ENCODE assay signal across 23 mouse cellular contexts in genomic region chr2:55534946-55535345, GRCm38 (mm10).
DNase-seq lines count a peak whose midpoint lies in the region; ATAC-seq and TF ChIP-seq lines count a peak whose summit lies in the region.
"Had no signal": no experiment of that assay in that cellular context is flagged by ENCODE, and none has a peak within 500 bp of the region (broad histone marks: within the 10 kb centered on the region; RNA-seq: fewer than 3 reads in every experiment).

No protein-coding gene starts in this region.

- H3K9me3 ChIP-seq in embryonic facial prominence, embryonic 14.5 days (ENCODE audit: control insufficient read depth, low read length): no peaks in the 10 kb centered on the region
- no peaks in the 10 kb centered on the region for H3K9me3 ChIP-seq in embryonic facial prominence, embryonic 10.5 days
- H3K9me3 ChIP-seq in hindbrain, postnatal 0 days (ENCODE audit: low read length): no peaks in the 10 kb centered on the region
- H3K9me3 ChIP-seq in hindbrain, embryonic 13.5 days: no peaks in the 10 kb centered on the region
- H3K9me3 ChIP-seq in midbrain, embryonic 15.5 days: no peaks in the 10 kb centered on the region
- H3K9me3 ChIP-seq in midbrain, embryonic 11.5 days (ENCODE audit: control insufficient read depth, low read length): no peaks in the 10 kb centered on the region
- no peaks in the 10 kb centered on the region for H3K9me3 ChIP-seq in midbrain, postnatal 0 days (ENCODE audit: low read length)
- H3K9me3 ChIP-seq: embryonic facial prominence, embryonic 15.5 days; G1E; heart, embryonic 13.5 days; hindbrain, embryonic 12.5 days had no signal

- no peak overlapping the region for H3K27ac ChIP-seq in embryonic facial prominence, embryonic 14.5 days (replicated peaks; ENCODE audit: low read depth, low read length)
- H3K27ac ChIP-seq in embryonic facial prominence, embryonic 10.5 days (replicated peaks): no peak overlapping the region
- H3K27ac ChIP-seq in hindbrain, postnatal 0 days: no peak overlapping the region
- no peak overlapping the region for H3K27ac ChIP-seq in hindbrain, embryonic 13.5 days
- H3K27ac ChIP-seq in midbrain, embryonic 15.5 days: no peak overlapping the region
- H3K27ac ChIP-seq in midbrain, embryonic 11.5 days (ENCODE audit: low read depth, low read length): no peak overlapping the region
- no peak overlapping the region for H3K27ac ChIP-seq in midbrain, postnatal 0 days (ENCODE audit: low read depth, low read length)
- H3K27ac ChIP-seq: embryonic facial prominence, embryonic 15.5 days; heart, embryonic 13.5 days; hindbrain, embryonic 12.5 days had no signal

- no peak for ATAC-seq in embryonic facial prominence, embryonic 14.5 days (ENCODE audit: low read depth)
- no peak for ATAC-seq in hindbrain, postnatal 0 days
- ATAC-seq in hindbrain, embryonic 13.5 days (ENCODE audit: low FRiP score): no peak
- peak; percentile 48; the same call in 1 of the 2 replicates for ATAC-seq in midbrain, embryonic 15.5 days (replicated peaks)
- no peak for ATAC-seq in midbrain, embryonic 11.5 days (ENCODE audit: low FRiP score)
- peak; percentile 54; the same call in 1 of the 2 replicates for ATAC-seq in midbrain, postnatal 0 days (ENCODE audit: low FRiP score)
- ATAC-seq: CD4-positive, CD25-positive, alpha-beta regulatory T cell, adult 4 months had no signal

- peak; percentile 4 for DNase-seq in embryonic facial prominence, embryonic 14.5 days (ENCODE audit: low spot score)
- no peak for DNase-seq in embryonic facial prominence, embryonic 10.5 days (ENCODE audit: low spot score)
- peak; percentile 5 for DNase-seq in hindbrain, postnatal 0 days (ENCODE audit: low spot score)
- DNase-seq in midbrain, embryonic 11.5 days (ENCODE audit: low spot score, missing footprints): no peak
- DNase-seq in midbrain, postnatal 0 days (ENCODE audit: low spot score): no peak
- no peak for DNase-seq in embryo, embryonic 11 days
- DNase-seq: adrenal gland, adult 8-10 months; adrenal gland, postnatal 36 days; B cell, adult 2 months; cerebellum, adult 11-12 months; cerebellum, adult 9-10 months; cerebellum, postnatal 25 days; gastrocnemius, postnatal 36 days; heart, adult 11 months; heart, postnatal 36 days had no signal

- WGBS in embryonic facial prominence, embryonic 14.5 days: 61% methylated on average over 2 of the region's 2 CpGs
- WGBS in embryonic facial prominence, embryonic 10.5 days: 85% methylated on average over 2 of the region's 2 CpGs
- WGBS in hindbrain, postnatal 0 days: 74% methylated on average over 2 of the region's 2 CpGs
- WGBS in hindbrain, embryonic 13.5 days: 78% methylated on average over 2 of the region's 2 CpGs
- 61% methylated on average over 2 of the region's 2 CpGs for WGBS in midbrain, embryonic 15.5 days
- 98% methylated on average over 2 of the region's 2 CpGs for WGBS in midbrain, embryonic 11.5 days
- WGBS in midbrain, postnatal 0 days: 49% methylated on average over 2 of the region's 2 CpGs

- no peaks in the 10 kb centered on the region for H3K36me3 ChIP-seq in embryonic facial prominence, embryonic 14.5 days (ENCODE audit: control insufficient read depth, insufficient read depth, low read length)
- H3K36me3 ChIP-seq in embryonic facial prominence, embryonic 10.5 days (replicated peaks): no peaks in the 10 kb centered on the region
- no peaks in the 10 kb centered on the region for H3K36me3 ChIP-seq in hindbrain, postnatal 0 days (ENCODE audit: insufficient read depth, low read length)
- no peaks in the 10 kb centered on the region for H3K36me3 ChIP-seq in hindbrain, embryonic 13.5 days
- no peaks in the 10 kb centered on the region for H3K36me3 ChIP-seq in midbrain, embryonic 15.5 days (replicated peaks)
- H3K36me3 ChIP-seq in midbrain, embryonic 11.5 days (ENCODE audit: control insufficient read depth, insufficient read depth, low read length): no peaks in the 10 kb centered on the region
- H3K36me3 ChIP-seq in midbrain, postnatal 0 days (ENCODE audit: insufficient read depth, low read length): no peaks in the 10 kb centered on the region
- H3K36me3 ChIP-seq: embryonic facial prominence, embryonic 15.5 days; G1E; heart, embryonic 13.5 days; hindbrain, embryonic 12.5 days had no signal

- TF ChIP-seq CTCF in hindbrain, postnatal 0 days (IDR thresholded peaks at IDR 0.05; ENCODE audit: low read depth): no peak
- TF ChIP-seq CTCF in midbrain, postnatal 0 days (IDR thresholded peaks at IDR 0.05): no peak

- no peak overlapping the region for H3K9ac ChIP-seq in embryonic facial prominence, embryonic 14.5 days (ENCODE audit: low read depth, low read length)
- no peak overlapping the region for H3K9ac ChIP-seq in hindbrain, postnatal 0 days (replicated peaks; ENCODE audit: low read length)
- H3K9ac ChIP-seq in hindbrain, embryonic 13.5 days: no peak overlapping the region
- no peak overlapping the region for H3K9ac ChIP-seq in midbrain, embryonic 15.5 days
- H3K9ac ChIP-seq in midbrain, embryonic 11.5 days (ENCODE audit: low read length): no peak overlapping the region
- no peak overlapping the region for H3K9ac ChIP-seq in midbrain, postnatal 0 days (replicated peaks; ENCODE audit: low read length, poor library complexity, severe bottlenecking)
- H3K9ac ChIP-seq: embryonic facial prominence, embryonic 15.5 days; forebrain, postnatal 0 days; heart, embryonic 13.5 days; hindbrain, embryonic 12.5 days had no signal

- H3K27me3 ChIP-seq in embryonic facial prominence, embryonic 14.5 days (replicated peaks; ENCODE audit: control insufficient read depth, insufficient read depth, low read length): no peaks in the 10 kb centered on the region
- no peaks in the 10 kb centered on the region for H3K27me3 ChIP-seq in embryonic facial prominence, embryonic 10.5 days (replicated peaks; ENCODE audit: low read depth, poor library complexity, severe bottlenecking)
- no peaks in the 10 kb centered on the region for H3K27me3 ChIP-seq in hindbrain, postnatal 0 days (ENCODE audit: insufficient read depth, low read length)
- no peaks in the 10 kb centered on the region for H3K27me3 ChIP-seq in hindbrain, embryonic 13.5 days
- no peaks in the 10 kb centered on the region for H3K27me3 ChIP-seq in midbrain, embryonic 15.5 days (replicated peaks)
- H3K27me3 ChIP-seq in midbrain, embryonic 11.5 days (ENCODE audit: control insufficient read depth, insufficient read depth, low read length): no peaks in the 10 kb centered on the region
- H3K27me3 ChIP-seq in midbrain, postnatal 0 days (ENCODE audit: insufficient read depth, low read length): no peaks in the 10 kb centered on the region
- H3K27me3 ChIP-seq: embryonic facial prominence, embryonic 15.5 days; heart, embryonic 13.5 days; hindbrain, embryonic 12.5 days had no signal

- no peak overlapping the region for H3K4me2 ChIP-seq in embryonic facial prominence, embryonic 14.5 days (ENCODE audit: low read depth, low read length)
- no peak overlapping the region for H3K4me2 ChIP-seq in hindbrain, postnatal 0 days (ENCODE audit: low read depth, low read length)
- H3K4me2 ChIP-seq in hindbrain, embryonic 13.5 days: no peak overlapping the region
- no peak overlapping the region for H3K4me2 ChIP-seq in midbrain, embryonic 15.5 days
- H3K4me2 ChIP-seq in midbrain, embryonic 11.5 days: no peak overlapping the region
- H3K4me2 ChIP-seq in midbrain, postnatal 0 days (ENCODE audit: low read depth, low read length, poor library complexity, severe bottlenecking): no peak overlapping the region
- H3K4me2 ChIP-seq: embryonic facial prominence, embryonic 15.5 days; heart, embryonic 13.5 days; hindbrain, embryonic 12.5 days had no signal

- no peaks in the 10 kb centered on the region for H3K4me1 ChIP-seq in embryonic facial prominence, embryonic 14.5 days (ENCODE audit: control insufficient read depth, insufficient read depth, low read length)
- H3K4me1 ChIP-seq in embryonic facial prominence, embryonic 10.5 days: no peaks in the 10 kb centered on the region
- no peaks in the 10 kb centered on the region for H3K4me1 ChIP-seq in hindbrain, postnatal 0 days (ENCODE audit: insufficient read depth, low read length)
- no peaks in the 10 kb centered on the region for H3K4me1 ChIP-seq in hindbrain, embryonic 13.5 days (replicated peaks)
- no peaks in the 10 kb centered on the region for H3K4me1 ChIP-seq in midbrain, embryonic 15.5 days
- H3K4me1 ChIP-seq in midbrain, embryonic 11.5 days (ENCODE audit: control insufficient read depth, insufficient read depth, low read length): no peaks in the 10 kb centered on the region
- no peaks in the 10 kb centered on the region for H3K4me1 ChIP-seq in midbrain, postnatal 0 days (ENCODE audit: insufficient read depth, low read length)
- H3K4me1 ChIP-seq: embryonic facial prominence, embryonic 15.5 days; heart, embryonic 13.5 days; hindbrain, embryonic 12.5 days had no signal

- H3K4me3 ChIP-seq in embryonic facial prominence, embryonic 14.5 days (ENCODE audit: low read depth, low read length): no peak overlapping the region
- no peak overlapping the region for H3K4me3 ChIP-seq in embryonic facial prominence, embryonic 10.5 days
- no peak overlapping the region for H3K4me3 ChIP-seq in hindbrain, postnatal 0 days (ENCODE audit: low read length)
- H3K4me3 ChIP-seq in hindbrain, embryonic 13.5 days: no peak overlapping the region
- no peak overlapping the region for H3K4me3 ChIP-seq in midbrain, embryonic 15.5 days
- H3K4me3 ChIP-seq in midbrain, embryonic 11.5 days (ENCODE audit: low read depth, low read length): no peak overlapping the region
- H3K4me3 ChIP-seq in midbrain, postnatal 0 days (ENCODE audit: low read depth, low read length): no peak overlapping the region
- H3K4me3 ChIP-seq: embryonic facial prominence, embryonic 15.5 days; heart, embryonic 13.5 days; hindbrain, embryonic 12.5 days had no signal

Comparison
In these comparisons a context has a peak if more than half of its experiments do, and no peak if none do; other contexts are left out.
1. ATAC-seq: peak in midbrain, embryonic 15.5 days (single experiment) and midbrain, postnatal 0 days (single experiment); none in embryonic facial prominence, embryonic 14.5 days (single experiment), hindbrain, postnatal 0 days (single experiment), hindbrain, embryonic 13.5 days (single experiment) and midbrain, embryonic 11.5 days (single experiment).
2. DNase-seq: peak in embryonic facial prominence, embryonic 14.5 days (single experiment) and hindbrain, postnatal 0 days (single experiment); none in embryonic facial prominence, embryonic 10.5 days (single experiment), midbrain, embryonic 11.5 days (single experiment), midbrain, postnatal 0 days (single experiment) and embryo, embryonic 11 days (single experiment).